Mouse (Mus musculus): Measurements from ENCODE around the gene Fam72a.

GRCm38 (mm10) chr1:131525586-131526271, 2.0 kb upstream of the Fam72a start:
- TF ChIP-seq USF1 (IDR thresholded peaks at IDR 0.05; ENCODE audit: low read depth) (no peak), CTCF (IDR thresholded peaks at IDR 0.05; ENCODE audit: control insufficient read depth, insufficient read depth, insufficient read length) (no peak), MYOD1 (IDR thresholded peaks at IDR 0.05; ENCODE audit: control insufficient read depth, insufficient read length, low read depth) (no peak), CEBPB (IDR thresholded peaks at IDR 0.05; ENCODE audit: low read depth) (no peak), MAX (IDR thresholded peaks at IDR 0.05) (no peak), MYOG (IDR thresholded peaks at IDR 0.05; ENCODE audit: control insufficient read depth, extremely low read depth, insufficient read length) (no peak), FOSL1 (IDR thresholded peaks at IDR 0.05; ENCODE audit: insufficient read depth, low read length, poor library complexity, severe bottlenecking) (no peak)

All from C2C12 (cell line).